Mouse (Mus musculus) ES-Bruce4 (cell line): ENCODE results near the gene Slc22a6. TPM values are rescaled to one million over a fixed set of nuclear protein-coding genes. Genes with fewer than 3 reads are reported as not detected.

Experiments
- H3K27ac ChIP-seq: 2 replicates; pipeline ENCODE4 v1.5.1; 2012; ENCODE audit warnings: low read length, inconsistent platforms; ENCODE audit not compliant: insufficient read depth
- H3K27me3 ChIP-seq: 2 replicates; pipeline ENCODE4 v1.6.1; 2012; ENCODE audit warnings: mild to moderate bottlenecking, low read length, inconsistent platforms; ENCODE audit not compliant: control insufficient read depth, poor library complexity, insufficient read depth, severe bottlenecking
- H3K36me3 ChIP-seq: 2 replicates; pipeline ENCODE4 v1.6.1; 2012; ENCODE audit warnings: inconsistent platforms, mild to moderate bottlenecking, low read length, moderate library complexity; ENCODE audit not compliant: control insufficient read depth, poor library complexity, insufficient read depth, severe bottlenecking
- H3K4me1 ChIP-seq: one replicate; pipeline ENCODE4 v1.8.1; 2011; ENCODE audit warnings: low read length; ENCODE audit not compliant: control insufficient read depth, insufficient read depth
- H3K4me3 ChIP-seq: 2 replicates; pipeline ENCODE4 v1.5.1; 2011; ENCODE audit warnings: low read depth, mild to moderate bottlenecking, low read length
- H3K9ac ChIP-seq: 2 replicates; pipeline ENCODE4 v1.6.1; 2012; ENCODE audit warnings: low read depth, mild to moderate bottlenecking, inconsistent platforms; ENCODE audit not compliant: poor library complexity, severe bottlenecking
- H3K9me3 ChIP-seq: replicated peaks from 2 replicates; pipeline ENCODE4 v1.6.1; 2012; ENCODE audit warnings: mild to moderate bottlenecking, low read length, inconsistent platforms; ENCODE audit not compliant: control insufficient read depth, poor library complexity, insufficient read depth, severe bottlenecking
- CTCF ChIP-seq: IDR thresholded peaks from one replicate; pipeline ENCODE4 v1.8.1; 2011; ENCODE audit warnings: low read depth, low read length
- EP300 ChIP-seq: IDR thresholded peaks from 2 replicates; pipeline ENCODE4 v1.6.1; 2011; ENCODE audit warnings: low read depth, low read length; ENCODE audit not compliant: insufficient read depth
- POLR2A ChIP-seq: IDR thresholded peaks from one replicate; pipeline ENCODE4 v1.8.1; 2011; ENCODE audit warnings: low read length; ENCODE audit not compliant: insufficient read depth
- polyA plus RNA-seq: library from polyadenylated mRNA; stranded (reverse); fragments of >200 nt; gene quantifications from 2 replicates; pipeline ENCODE4 v1.2.4, GENCODE M21; 2011; ENCODE audit warnings: low read depth; ENCODE audit not compliant: missing spikeins, insufficient read depth, insufficient read length

Gene Slc22a6
- polyA plus RNA-seq, 1 experiment, result not detected

DNA sequence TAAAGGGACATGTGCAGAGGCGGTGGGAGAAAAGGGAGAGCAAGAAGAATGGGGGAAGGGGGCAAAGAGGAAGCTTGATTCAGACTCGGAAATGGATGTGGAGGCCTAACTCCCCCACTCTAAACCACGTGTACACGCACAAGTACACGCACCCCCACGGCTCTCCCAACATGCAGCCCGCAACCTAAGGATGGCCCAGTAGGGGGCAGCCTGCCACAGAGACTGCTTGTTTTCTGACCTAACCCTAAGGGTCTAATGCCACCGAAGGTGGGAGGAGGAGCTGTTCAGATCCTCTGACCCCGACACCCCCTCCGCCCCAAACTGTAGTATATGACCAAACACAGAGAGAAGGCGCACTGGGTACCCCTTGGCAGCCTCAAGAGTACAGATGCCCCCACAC, 44.5 kb downstream of the Slc22a6 start:
- 0 out of 2 replicates have a peak overlapping the region, but pooled peaks have one; percentile 7 for H3K9ac ChIP-seq
- H3K4me1 ChIP-seq, result no peaks in the 10 kb centered on the region
- H3K27ac ChIP-seq, result no peak overlapping the region
- H3K4me3 ChIP-seq, result peak overlapping the region; percentile 28
- no peaks in the 10 kb centered on the region for H3K36me3 ChIP-seq
- no peaks in the 10 kb centered on the region for H3K9me3 ChIP-seq
- H3K27me3 ChIP-seq, result no peaks in the 10 kb centered on the region
- TF ChIP-seq POLR2A, result no peak
- peak; percentile 72 for TF ChIP-seq CTCF

DNA sequence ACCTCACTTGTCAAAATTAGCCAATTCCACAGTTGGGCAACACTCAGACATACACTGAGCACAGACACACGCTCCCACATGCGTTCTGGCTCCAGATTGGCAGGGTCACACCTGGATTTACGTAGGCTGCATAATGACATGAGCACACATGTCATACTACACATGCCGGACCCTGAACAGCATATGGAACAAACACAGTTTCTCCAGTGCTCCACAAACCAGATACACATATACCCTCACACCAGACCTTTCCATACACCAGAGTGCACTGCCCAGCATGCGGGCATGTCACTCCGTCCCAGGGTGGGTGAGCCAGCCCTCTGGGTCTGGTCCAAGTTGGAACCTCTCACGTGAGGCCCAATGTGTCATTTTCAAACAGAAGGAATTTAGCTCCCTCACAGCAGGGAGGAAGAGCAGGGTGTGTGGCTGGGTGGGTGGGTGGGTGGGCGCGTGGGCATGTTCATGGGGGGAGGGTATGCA, 45.6 kb downstream of the Slc22a6 start, which contains the start of gene Chrm1:
Chrm1 (plus strand) TSS at position 430 of the 480 bp plus-strand sequence.
- TF ChIP-seq EP300 (no peak), POLR2A (no peak), CTCF (no peak)
- no peak within 1 kb of the TSS for H3K4me3 ChIP-seq
- H3K4me1 ChIP-seq, result no peaks in the 10 kb centered on the region
- no peaks in the 10 kb centered on the region for H3K27me3 ChIP-seq
- no peak within 1 kb of the TSS for H3K9ac ChIP-seq
- no peak within 1 kb of the TSS for H3K27ac ChIP-seq
- no peaks in the 10 kb centered on the region for H3K36me3 ChIP-seq
- no peaks in the 10 kb centered on the region for H3K9me3 ChIP-seq

DNA sequence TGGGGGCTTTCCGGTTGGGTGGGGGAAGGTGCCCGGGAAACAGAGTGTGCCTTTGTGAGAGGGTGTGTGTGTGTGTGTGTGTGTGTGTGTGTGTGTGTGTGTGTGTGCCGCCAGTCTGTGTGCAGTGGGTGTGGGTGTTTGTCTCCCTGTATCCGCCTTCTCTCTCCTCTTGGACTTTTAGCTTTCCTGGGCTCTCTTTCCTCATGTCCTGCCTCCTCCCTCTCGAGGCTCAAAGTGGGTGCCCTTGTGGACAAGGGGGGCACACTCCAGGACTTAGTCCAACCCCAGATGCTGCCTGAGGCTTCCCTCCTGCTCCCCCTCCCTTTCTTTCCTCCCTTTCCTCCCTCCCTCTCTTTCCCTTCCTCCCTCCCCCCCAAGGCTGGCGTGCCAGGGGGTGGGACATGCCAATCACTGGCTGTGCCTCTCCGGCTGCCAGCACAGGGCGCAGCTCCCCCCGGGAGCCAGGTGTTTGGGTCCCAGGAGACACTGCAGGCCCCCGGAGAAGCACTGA, 46.1 kb downstream of the Slc22a6 start:
- Histone ChIP-seq H3K4me3 (no peak overlapping the region), H3K9me3 (no peaks in the 10 kb centered on the region), H3K27me3 (no peaks in the 10 kb centered on the region), H3K36me3 (no peaks in the 10 kb centered on the region), H3K4me1 (no peaks in the 10 kb centered on the region), H3K9ac (no peak overlapping the region), H3K27ac (no peak overlapping the region)
- TF ChIP-seq POLR2A (no peak), CTCF (no peak), EP300 (no peak)

DNA sequence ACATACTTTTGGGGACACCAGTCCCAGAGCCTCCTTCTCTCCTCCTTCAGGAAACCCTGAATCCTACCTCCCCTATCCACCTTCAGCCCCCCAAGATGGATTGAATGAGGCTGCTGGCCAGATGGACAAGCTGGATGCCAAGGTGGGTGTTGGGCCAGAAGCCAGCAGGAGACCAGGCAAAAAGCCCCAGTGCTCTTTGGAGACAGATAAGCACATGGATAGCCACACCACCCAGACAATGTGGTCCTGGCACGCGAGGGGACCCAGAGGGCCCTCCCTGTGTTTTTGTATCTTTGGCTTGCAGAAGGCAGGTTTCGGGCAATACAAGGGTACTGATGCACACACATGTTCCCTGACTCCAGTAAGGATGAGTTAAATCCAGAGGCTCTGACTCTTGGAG, 47.0 kb downstream of the Slc22a6 start:
- Histone ChIP-seq H3K27ac (no peak overlapping the region), H3K36me3 (no peaks in the 10 kb centered on the region)

DNA sequence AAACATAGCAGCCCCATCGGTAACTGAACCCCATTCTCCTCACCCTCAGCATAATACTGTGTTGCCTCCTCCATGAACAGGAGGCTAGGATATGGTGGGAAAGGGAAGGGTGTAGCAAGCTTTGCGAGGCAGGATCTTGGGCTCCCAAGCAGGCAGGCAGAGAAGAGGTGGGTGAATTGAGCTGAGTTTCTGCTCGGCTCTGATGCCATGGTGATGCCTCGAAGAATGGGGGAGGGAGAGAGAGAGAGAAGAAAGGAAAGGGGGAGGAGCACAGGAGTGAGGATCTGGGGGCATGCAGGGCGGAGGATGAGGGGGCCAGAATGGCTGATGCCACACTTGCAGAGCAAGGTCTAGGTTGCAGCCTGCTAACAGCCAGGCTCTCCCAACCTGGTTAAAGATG, 47.9 kb downstream of the Slc22a6 start:
- Histone ChIP-seq H3K4me3 (no peak overlapping the region), H3K9ac (no peak overlapping the region), H3K27ac (no peak overlapping the region), H3K4me1 (no peaks in the 10 kb centered on the region), H3K27me3 (no peaks in the 10 kb centered on the region), H3K36me3 (no peaks in the 10 kb centered on the region), H3K9me3 (no peaks in the 10 kb centered on the region)
- no peak for TF ChIP-seq POLR2A
- no peak for TF ChIP-seq CTCF
- TF ChIP-seq EP300, result no peak

More for the DNA sequence above, 47.0 kb downstream of the Slc22a6 start:
- TF ChIP-seq POLR2A (no peak), CTCF (no peak), EP300 (no peak)
- Histone ChIP-seq H3K9ac (no peak overlapping the region), H3K4me1 (no peaks in the 10 kb centered on the region), H3K4me3 (no peak overlapping the region), H3K27me3 (no peaks in the 10 kb centered on the region), H3K9me3 (no peaks in the 10 kb centered on the region)

DNA sequence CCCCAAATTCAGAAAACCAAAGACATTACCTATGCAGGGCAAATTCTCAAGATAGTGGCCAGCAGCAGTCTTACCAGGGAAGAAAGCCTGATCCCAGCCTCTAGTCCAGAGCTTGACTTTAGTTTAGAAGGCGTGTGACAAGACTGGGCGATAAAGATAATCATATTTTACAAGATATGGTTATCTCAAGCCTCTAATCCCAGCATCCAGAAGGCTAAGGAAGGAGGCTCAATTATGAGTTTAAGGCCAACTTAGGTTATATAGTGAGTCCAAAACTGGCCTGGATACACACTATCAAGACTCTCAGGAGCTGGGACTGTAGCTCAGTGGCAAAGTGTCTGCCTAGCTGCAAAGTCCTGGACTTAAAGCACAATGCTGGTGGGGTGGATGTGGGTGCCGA, 55.0 kb downstream of the Slc22a6 start:
- Histone ChIP-seq H3K9me3 (no peaks in the 10 kb centered on the region), H3K4me1 (peaks cover 3% of the 10 kb centered on the region), H3K9ac (no peak overlapping the region), H3K4me3 (no peak overlapping the region), H3K27ac (no peak overlapping the region), H3K27me3 (no peaks in the 10 kb centered on the region), H3K36me3 (no peaks in the 10 kb centered on the region)
- TF ChIP-seq CTCF (no peak), POLR2A (no peak), EP300 (no peak)
